Mouse (Mus musculus) thymus, postnatal 10 days (tissue): ENCODE measurements around the gene Pip4k2c.

ENCODE experiments used
- DNase-seq, 2 experiments: peaks; one replicate each; pipeline ENCODE4 v3.0.0; 2021; ENCODE audit warnings: low spot score in 2 of 2

Pip4k2c gene

GRCm38 (mm10) chr10:127211414-127211854 lies at the start of gene Pip4k2c:
TSS of gene Pip4k2c (minus strand) at chr10:127211585.
- peak; percentile 82 to 92 for DNase-seq

- DNase-seq: no peak
These were observed 47.1 kb upstream of the Pip4k2c start for GRCm38 (mm10) chr10:127258489-127258888.

GRCm38 (mm10) chr10:127257790-127258189 lies 46.4 kb upstream of the Pip4k2c start:
- DNase-seq: no peak

GRCm38 (mm10) chr10:127255625-127256345 lies 44.4 kb upstream of the Pip4k2c start:
- no peak for DNase-seq

GRCm38 (mm10) chr10:127250810-127251209 lies 39.4 kb upstream of the Pip4k2c start:
- DNase-seq: no peak

- DNase-seq: no peak
These were observed 26.9 kb upstream of the Pip4k2c start for GRCm38 (mm10) chr10:127238241-127238824.

DNA sequence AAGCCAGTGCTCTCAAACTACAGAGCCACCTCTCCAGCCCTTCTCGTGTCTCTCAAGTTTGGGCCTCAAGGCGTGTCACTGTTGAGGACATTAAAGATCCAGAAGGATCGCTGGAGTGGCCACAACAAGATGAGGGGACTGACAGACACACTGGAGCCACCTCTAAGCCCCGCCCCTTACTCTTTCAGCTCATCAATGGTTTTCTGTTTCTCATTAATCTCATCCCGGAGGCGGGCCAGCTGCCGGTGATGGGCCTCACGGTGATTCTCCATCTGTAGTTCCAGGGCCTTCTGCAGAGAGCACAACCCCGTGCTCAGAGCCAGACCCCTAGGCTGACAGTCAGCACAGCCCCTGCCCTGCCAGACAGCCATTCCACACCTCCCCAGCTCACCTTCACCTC lies 25.2 kb upstream of the Pip4k2c start:
- no peak for DNase-seq

DNA sequence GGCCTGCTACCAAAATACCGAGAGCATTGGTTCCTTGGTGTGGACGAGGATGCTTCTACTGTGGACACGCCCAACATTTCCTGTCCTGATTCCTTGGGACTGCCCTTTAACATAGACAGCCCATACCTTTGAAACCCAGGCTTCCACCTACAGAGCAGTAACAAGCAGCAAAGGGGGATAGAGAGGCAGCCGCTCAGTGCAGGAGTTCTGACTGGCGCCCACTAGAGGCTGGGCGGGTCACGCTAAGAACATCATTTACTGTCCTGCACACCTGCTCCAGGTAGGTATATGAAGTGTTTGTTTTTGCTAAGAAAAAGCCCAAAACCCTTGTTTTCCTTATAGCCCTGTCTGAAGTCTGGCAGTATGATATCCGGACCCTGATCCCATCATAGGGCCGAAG lies 21.8 kb upstream of the Pip4k2c start:
- peak in 1 of 2 experiments; percentile 24 for DNase-seq

GRCm38 (mm10) chr10:127231741-127232140 lies 20.4 kb upstream of the Pip4k2c start:
- no peak for DNase-seq

DNA sequence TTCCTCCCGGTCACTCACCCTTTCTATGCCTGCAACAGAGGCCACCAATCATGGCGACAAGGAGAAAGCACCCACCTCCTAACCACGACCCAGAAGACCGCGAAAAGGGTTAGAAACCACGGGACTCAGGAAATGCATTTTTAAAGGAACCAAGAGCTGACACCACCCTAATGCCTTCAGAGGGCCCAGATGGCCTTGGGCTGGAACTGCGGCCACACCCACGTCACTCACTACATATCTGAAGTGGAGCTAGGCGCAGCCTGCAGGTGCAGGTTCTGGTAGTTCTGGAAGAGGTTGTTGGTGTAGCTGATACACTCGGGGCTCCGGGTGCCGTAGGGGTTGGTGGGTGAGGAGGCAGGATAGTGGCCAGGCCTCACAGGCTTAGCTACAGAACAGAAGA lies 19.3 kb upstream of the Pip4k2c start:
- no peak for DNase-seq

- peak in 1 of 2 experiments; percentile 74 for DNase-seq
These were observed 17.5 kb upstream of the Pip4k2c start for GRCm38 (mm10) chr10:127228897-127229296.

DNA sequence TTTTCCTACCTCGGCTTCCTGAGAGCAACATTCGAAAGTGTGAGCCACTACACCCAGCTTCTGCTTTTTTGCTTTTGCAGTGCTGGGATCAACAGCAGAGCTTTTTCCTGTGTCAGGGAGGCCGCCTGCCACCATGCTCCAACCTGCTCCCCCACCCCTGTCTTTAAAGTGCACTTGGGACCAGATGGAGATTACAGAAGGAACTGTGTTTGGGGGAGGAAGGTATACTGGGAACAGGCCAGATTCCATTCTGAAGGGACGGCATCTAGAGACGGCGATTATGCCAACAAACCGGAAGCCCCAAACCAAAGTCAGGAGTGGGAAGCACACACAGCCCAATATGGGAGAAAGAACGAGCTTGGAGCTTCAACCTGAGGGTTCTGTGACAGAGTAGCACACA lies 15.8 kb upstream of the Pip4k2c start:
- DNase-seq: no peak

DNA sequence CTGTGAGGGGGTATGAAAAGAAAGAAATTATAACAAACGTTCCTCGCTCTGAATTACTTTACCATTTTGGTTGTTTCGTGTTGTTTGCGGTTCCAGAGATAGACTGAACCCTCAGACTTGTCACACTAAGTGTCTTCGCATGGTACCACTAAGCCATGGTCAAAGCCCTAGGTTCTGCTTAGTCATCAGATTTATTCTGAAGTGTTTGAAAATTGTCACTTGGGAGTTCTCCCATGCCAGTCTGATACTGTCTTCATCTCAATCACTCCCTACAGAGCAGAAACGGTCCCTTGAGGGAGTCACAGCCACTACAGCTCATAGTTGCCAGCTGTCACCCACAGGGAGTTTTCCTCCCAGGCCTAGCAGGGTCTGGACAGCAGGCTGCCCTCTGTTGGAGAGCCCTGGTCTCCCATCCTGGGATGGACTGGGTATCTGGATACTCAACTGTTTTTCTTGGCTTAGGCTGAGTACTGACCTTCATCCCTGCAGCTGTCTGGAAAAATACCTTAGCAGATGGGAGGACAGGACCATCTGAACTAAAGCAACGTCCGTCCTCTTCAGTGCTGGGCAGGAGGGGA lies 15.0 kb upstream of the Pip4k2c start:
- no peak for DNase-seq

GRCm38 (mm10) chr10:127225732-127226131 lies 14.3 kb upstream of the Pip4k2c start:
- DNase-seq: no peak

DNA sequence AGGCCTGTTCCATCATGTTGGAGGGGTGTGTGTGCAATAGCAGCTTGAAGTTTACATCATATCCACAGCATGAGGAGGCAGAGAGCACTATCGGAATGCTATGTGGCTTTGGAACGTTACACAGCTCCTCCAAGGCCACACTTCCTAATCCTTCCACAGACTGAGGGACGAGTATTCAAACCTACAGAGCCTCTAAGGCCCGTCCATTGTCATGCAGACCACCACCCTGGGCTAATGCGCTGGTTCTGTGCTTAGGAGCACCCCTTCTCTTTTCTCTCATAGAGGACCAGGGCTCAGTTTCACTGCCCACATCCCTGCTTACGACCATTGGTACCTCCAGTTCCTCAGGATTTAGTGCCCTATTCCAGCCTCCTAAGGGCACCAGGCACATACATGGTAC lies 13.8 kb upstream of the Pip4k2c start:
- no peak for DNase-seq

DNA sequence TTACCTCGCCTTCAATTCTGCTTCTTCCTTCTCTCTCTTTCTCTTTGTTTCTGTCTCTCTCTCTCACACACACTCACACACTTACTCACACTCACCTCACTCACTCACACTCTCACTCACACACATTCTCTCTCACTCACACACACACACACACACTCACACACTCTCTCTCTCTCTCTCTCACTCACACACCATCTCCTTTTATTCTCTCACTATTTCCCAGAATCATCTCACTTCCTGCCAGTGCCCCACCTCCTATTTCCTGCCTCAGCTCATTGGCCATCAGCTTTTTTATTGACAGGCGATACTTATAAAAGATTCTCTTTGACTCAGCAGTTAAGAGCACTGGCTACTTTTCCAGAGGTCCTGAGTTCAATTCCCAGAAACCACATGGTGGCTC lies 7.0 kb upstream of the Pip4k2c start:
- DNase-seq: no peak

DNA sequence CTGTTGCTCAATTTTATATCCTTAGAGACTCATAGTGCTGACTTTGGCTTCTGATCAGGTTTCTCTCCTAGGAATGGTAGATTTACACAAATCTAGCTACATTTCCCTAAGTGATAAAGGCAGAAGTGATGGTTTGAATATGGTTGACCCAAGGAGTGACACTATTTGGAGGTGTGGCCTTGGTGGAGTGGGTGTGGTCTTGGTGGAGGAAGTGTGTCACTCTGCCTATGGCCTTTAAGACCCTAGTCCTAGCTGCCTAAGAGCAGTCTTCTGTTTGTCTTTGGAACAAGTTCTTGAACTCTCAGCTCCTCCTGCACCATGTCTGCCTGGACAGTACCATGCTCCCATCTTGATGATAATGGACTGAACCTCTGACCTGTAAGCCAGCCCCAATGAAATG lies 5.8 kb upstream of the Pip4k2c start:
- no peak for DNase-seq

- no peak for DNase-seq
These were observed 5.1 kb upstream of the Pip4k2c start for GRCm38 (mm10) chr10:127216456-127216855.

DNA sequence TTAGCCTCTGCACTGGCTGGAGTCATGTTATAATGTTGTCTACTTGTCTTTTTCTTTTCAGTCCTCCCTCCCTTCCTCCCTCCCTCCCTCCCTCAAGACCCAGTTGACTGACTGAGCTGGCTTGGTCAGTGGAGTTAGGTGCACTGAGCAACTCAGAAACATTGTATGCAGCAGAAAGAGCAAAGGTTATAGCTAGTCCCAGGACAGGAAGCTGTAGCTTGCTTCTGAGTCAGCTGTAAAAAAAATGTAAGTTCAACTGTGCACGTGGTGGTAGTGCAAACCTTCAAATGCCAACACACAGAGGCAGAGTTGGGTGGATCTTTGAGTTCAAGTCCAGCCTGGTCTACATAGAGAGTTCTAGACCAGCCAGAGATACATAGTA lies 3.0 kb upstream of the Pip4k2c start:
- no peak for DNase-seq

DNA sequence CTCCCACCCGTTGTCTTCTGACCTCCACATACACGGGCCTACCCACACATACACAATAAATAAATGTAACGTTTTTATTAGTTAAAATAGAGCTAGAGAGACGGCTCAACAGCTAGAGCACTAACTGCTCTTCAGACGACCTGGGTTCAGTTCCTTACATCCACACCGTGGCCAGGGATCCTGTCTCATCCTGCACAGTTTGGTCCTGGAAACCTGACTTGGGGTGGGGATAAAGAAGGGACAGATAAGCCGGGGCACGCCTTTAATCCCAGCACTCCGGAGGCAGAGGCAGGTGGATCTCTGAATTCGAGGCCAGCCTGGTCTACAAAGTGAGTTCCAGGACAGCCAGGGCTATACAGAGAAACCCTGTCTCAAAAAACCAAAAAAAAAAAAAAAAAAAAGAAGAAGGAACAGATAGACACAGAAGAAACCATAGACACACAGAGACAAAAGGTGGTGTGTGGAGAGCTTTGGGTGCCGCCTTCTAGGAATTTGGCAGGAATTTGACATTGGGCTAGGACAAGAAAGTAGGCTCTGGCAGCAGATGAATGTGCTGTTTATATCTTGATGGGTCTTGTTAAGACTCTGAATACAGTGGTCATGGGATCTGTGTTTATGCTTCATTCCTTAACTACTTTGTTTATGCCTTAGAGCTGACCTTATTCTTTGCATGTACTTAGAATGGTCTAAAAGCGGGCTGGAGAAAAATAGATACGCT lies 2.5 kb upstream of the Pip4k2c start:
- DNase-seq: no peak

DNA sequence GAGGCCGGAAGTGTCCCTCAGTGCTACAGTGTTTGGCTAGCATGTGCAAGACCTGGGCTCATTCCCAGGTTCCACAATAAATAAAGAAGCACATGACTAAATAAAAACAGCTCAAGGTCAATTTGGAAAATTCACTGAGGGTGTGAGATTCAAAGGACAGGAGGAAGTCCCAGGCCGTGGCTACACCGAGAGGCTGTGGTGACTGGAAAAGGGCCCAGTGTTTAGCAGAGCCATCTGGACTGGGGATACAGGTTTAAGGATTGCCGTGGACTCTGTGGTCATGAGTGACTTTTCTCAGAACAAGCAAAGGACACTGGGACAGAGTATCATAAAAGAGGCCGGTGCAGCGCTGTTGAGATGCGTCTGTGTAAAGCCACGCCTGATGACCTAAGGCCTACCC lies 1.9 kb upstream of the Pip4k2c start:
- DNase-seq: no peak

DNA sequence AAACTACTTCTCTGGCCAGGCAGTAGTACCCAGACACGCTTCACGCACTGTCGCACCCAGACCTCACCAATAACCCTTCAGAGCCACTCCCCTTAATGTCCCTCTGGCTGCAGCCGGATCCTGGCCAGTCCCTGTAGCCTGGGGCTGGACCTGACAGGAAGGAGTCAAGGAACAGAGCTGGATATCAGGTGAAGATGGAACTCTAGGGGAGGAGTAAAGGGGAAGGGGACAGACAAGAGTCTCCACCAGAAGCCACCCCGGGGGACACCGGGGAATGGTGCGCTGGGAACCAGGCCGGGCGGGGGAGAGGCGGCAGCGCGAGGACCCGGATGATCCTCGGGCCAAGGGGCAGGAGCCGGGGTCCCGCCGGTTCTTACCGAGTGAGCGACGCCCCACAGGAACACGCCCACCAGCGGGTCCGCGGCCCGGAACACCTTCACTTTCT lies 402 bp downstream of the Pip4k2c start:
- no peak for DNase-seq
